Mouse (Mus musculus) myocyte (in vitro differentiated cells): Measurements from ENCODE around the gene Gprc5d. TPM values are rescaled to one million over a fixed set of nuclear protein-coding genes. Genes with fewer than 3 reads are reported as not detected.

Experiments
- H3K27me3 ChIP-seq: one replicate; pipeline ENCODE4 v1.6.1; 2011; ENCODE audit not compliant: control insufficient read depth, insufficient read depth, insufficient read length
- H3K36me3 ChIP-seq: one replicate; pipeline ENCODE4 v1.6.1; 2011; ENCODE audit not compliant: control insufficient read depth, insufficient read depth
- H3K4me2 ChIP-seq: one replicate; pipeline ENCODE4 v1.6.1; 2011; ENCODE audit warnings: low read depth, control low read depth
- H3K4me3 ChIP-seq: one replicate; pipeline ENCODE4 v1.5.1; 2011; ENCODE audit warnings: mild to moderate bottlenecking, control low read depth, moderate library complexity
- H3K79me2 ChIP-seq: one replicate; pipeline ENCODE4 v1.6.1; 2011; ENCODE audit not compliant: control insufficient read depth, insufficient read depth
- H3ac ChIP-seq: one replicate; pipeline ENCODE4 v1.6.1; 2011; ENCODE audit not compliant: control insufficient read depth, insufficient read length
- CEBPB ChIP-seq: IDR thresholded peaks from 2 replicates; pipeline ENCODE4 v1.6.1; 2011; ENCODE audit warnings: mild to moderate bottlenecking, moderate library complexity; ENCODE audit not compliant: poor library complexity, insufficient read depth, severe bottlenecking
- E2F4 ChIP-seq: IDR thresholded peaks from one replicate; pipeline ENCODE4 v1.6.1; 2011; ENCODE audit warnings: mild to moderate bottlenecking, control low read depth, moderate library complexity; ENCODE audit not compliant: insufficient read depth
- MAX ChIP-seq: IDR thresholded peaks from one replicate; pipeline ENCODE4 v1.6.1; 2011; ENCODE audit warnings: low read depth, mild to moderate bottlenecking, control low read depth
- MYOD1 ChIP-seq, 3 experiments: IDR thresholded peaks; one replicate each; pipeline ENCODE4 v1.6.1; 2011; ENCODE audit warnings: control low read depth in 2 of 3, low read depth in 2 of 3, mild to moderate bottlenecking in 2 of 3, moderate library complexity in 1 of 3; ENCODE audit not compliant: insufficient read length in 2 of 3, control insufficient read depth in 1 of 3
- MYOG ChIP-seq, 3 experiments: IDR thresholded peaks; one replicate each; pipeline ENCODE4 v1.6.1; 2011; ENCODE audit warnings: control low read depth in 2 of 3, low read depth in 2 of 3, mild to moderate bottlenecking in 2 of 3; ENCODE audit not compliant: insufficient read length in 2 of 3, control insufficient read depth in 1 of 3, insufficient read depth in 1 of 3
- POLR2A ChIP-seq: IDR thresholded peaks from one replicate; pipeline ENCODE4 v1.6.1; 2011; ENCODE audit warnings: low read depth, mild to moderate bottlenecking, control low read depth, moderate library complexity; ENCODE audit not compliant: insufficient read length
- POLR2AphosphoS2 ChIP-seq: IDR thresholded peaks from one replicate; pipeline ENCODE4 v1.6.1; 2011; ENCODE audit warnings: low read depth, control low read depth; ENCODE audit not compliant: insufficient read length
- REST ChIP-seq: IDR thresholded peaks from one replicate; pipeline ENCODE4 v1.6.1; 2011; ENCODE audit warnings: mild to moderate bottlenecking, control low read depth, moderate library complexity; ENCODE audit not compliant: insufficient read depth, insufficient read length
- SRF ChIP-seq: IDR thresholded peaks from one replicate; pipeline ENCODE4 v1.6.1; 2011; ENCODE audit warnings: low read depth; ENCODE audit not compliant: control insufficient read depth, insufficient read length
- TCF12 ChIP-seq: IDR thresholded peaks from one replicate; pipeline ENCODE4 v1.6.1; 2011; ENCODE audit warnings: mild to moderate bottlenecking, control low read depth; ENCODE audit not compliant: poor library complexity, insufficient read depth, severe bottlenecking
- TCF3 ChIP-seq: IDR thresholded peaks from one replicate; pipeline ENCODE4 v1.6.1; 2011; ENCODE audit warnings: low read depth, control low read depth; ENCODE audit not compliant: insufficient read length
- USF1 ChIP-seq: IDR thresholded peaks from one replicate; pipeline ENCODE4 v1.6.1; 2011; ENCODE audit warnings: low read depth, mild to moderate bottlenecking, control low read depth, moderate library complexity
- polyA plus RNA-seq: library from polyadenylated mRNA; unstranded; fragments of >200 nt; fragmentation: generic; extraction: Trizol; gene quantifications from one replicate; pipeline ENCODE4 v1.2.1, GENCODE M21; 2012; ENCODE audit warnings: missing spikeins

The Gprc5d gene
- polyA plus RNA-seq, 1 experiment = 0.89 TPM

- H3ac ChIP-seq = no peak overlapping the region
- TF ChIP-seq E2F4 (no peak), MYOD1 (IDR thresholded peaks at IDR 0.05; ENCODE audit: control insufficient read depth in 1 of 3, insufficient read length in 2 of 3, low read depth in 2 of 3) (no peak), TCF12 (no peak), CEBPB (no peak), POLR2A (no peak), MYOG (IDR thresholded peaks at IDR 0.05; ENCODE audit: control insufficient read depth in 1 of 3, insufficient read depth in 1 of 3, insufficient read length in 2 of 3, low read depth in 2 of 3) (no peak), TCF3 (no peak), POLR2AphosphoS2 (no peak), USF1 (no peak), REST (no peak), MAX (no peak), SRF (no peak)
- no peak overlapping the region for H3K4me2 ChIP-seq
- H3K4me3 ChIP-seq = no peak overlapping the region
- no peaks in the 10 kb centered on the region for H3K36me3 ChIP-seq
- no peaks in the 10 kb centered on the region for H3K79me2 ChIP-seq
- H3K27me3 ChIP-seq = no peaks in the 10 kb centered on the region
These were observed 27.9 kb upstream of the Gprc5d start for GRCm38 (mm10) chr6:135145976-135146375.

GRCm38 (mm10) chr6:135144516-135144915 lies 26.4 kb upstream of the Gprc5d start:
- Histone ChIP-seq H3K79me2 (no peaks in the 10 kb centered on the region), H3K4me2 (no peak overlapping the region), H3K4me3 (no peak overlapping the region), H3K36me3 (no peaks in the 10 kb centered on the region), H3ac (no peak overlapping the region), H3K27me3 (no peaks in the 10 kb centered on the region)
- TF ChIP-seq REST (no peak), POLR2AphosphoS2 (no peak), USF1 (no peak), SRF (no peak), TCF12 (no peak), MYOG (IDR thresholded peaks at IDR 0.05; ENCODE audit: control insufficient read depth in 1 of 3, insufficient read depth in 1 of 3, insufficient read length in 2 of 3, low read depth in 2 of 3) (no peak), TCF3 (no peak), MYOD1 (IDR thresholded peaks at IDR 0.05; ENCODE audit: control insufficient read depth in 1 of 3, insufficient read length in 2 of 3, low read depth in 2 of 3) (no peak), E2F4 (no peak)

GRCm38 (mm10) chr6:135143151-135143550 lies 25.1 kb upstream of the Gprc5d start:
- H3K4me2 ChIP-seq = no peak overlapping the region
- H3ac ChIP-seq = no peak overlapping the region
- H3K79me2 ChIP-seq = no peaks in the 10 kb centered on the region

GRCm38 (mm10) chr6:135141451-135142147 lies 23.5 kb upstream of the Gprc5d start:
- TF ChIP-seq USF1 (no peak), TCF3 (no peak), SRF (no peak), MYOG (IDR thresholded peaks at IDR 0.05; ENCODE audit: control insufficient read depth in 1 of 3, insufficient read depth in 1 of 3, insufficient read length in 2 of 3, low read depth in 2 of 3) (no peak), E2F4 (no peak), TCF12 (no peak), MYOD1 (IDR thresholded peaks at IDR 0.05; ENCODE audit: control insufficient read depth in 1 of 3, insufficient read length in 2 of 3, low read depth in 2 of 3) (no peak), MAX (no peak), REST (no peak), POLR2AphosphoS2 (no peak), CEBPB (no peak), POLR2A (no peak)
- Histone ChIP-seq H3K27me3 (no peaks in the 10 kb centered on the region), H3K4me2 (peak overlapping the region; percentile 50)

More at GRCm38 (mm10) chr6:135143151-135143550, 25.1 kb upstream of the Gprc5d start:
- no peak for TF ChIP-seq SRF
- no peak overlapping the region for H3K4me3 ChIP-seq
- H3K27me3 ChIP-seq = no peaks in the 10 kb centered on the region
- H3K36me3 ChIP-seq = no peaks in the 10 kb centered on the region

GRCm38 (mm10) chr6:135138746-135139145 lies 20.7 kb upstream of the Gprc5d start:
- no peaks in the 10 kb centered on the region for H3K36me3 ChIP-seq
- no peaks in the 10 kb centered on the region for H3K27me3 ChIP-seq
- H3K4me3 ChIP-seq = no peak overlapping the region
- no peak overlapping the region for H3ac ChIP-seq
- H3K4me2 ChIP-seq = peak overlapping the region; percentile 64
- TF ChIP-seq POLR2AphosphoS2 (no peak), E2F4 (no peak), SRF (no peak), MAX (no peak), POLR2A (no peak), TCF3 (no peak), MYOG (IDR thresholded peaks at IDR 0.05; ENCODE audit: control insufficient read depth in 1 of 3, insufficient read depth in 1 of 3, insufficient read length in 2 of 3, low read depth in 2 of 3) (no peak), MYOD1 (IDR thresholded peaks at IDR 0.05; ENCODE audit: control insufficient read depth in 1 of 3, insufficient read length in 2 of 3, low read depth in 2 of 3) (no peak), REST (no peak), TCF12 (no peak), CEBPB (no peak), USF1 (no peak)
- no peaks in the 10 kb centered on the region for H3K79me2 ChIP-seq

More at GRCm38 (mm10) chr6:135141451-135142147, 23.5 kb upstream of the Gprc5d start:
- Histone ChIP-seq H3K36me3 (no peaks in the 10 kb centered on the region), H3K4me3 (no peak overlapping the region), H3K79me2 (no peaks in the 10 kb centered on the region), H3ac (no peak overlapping the region)
